Mouse (Mus musculus): ENCODE data around the gene Pdlim4.

DNA sequence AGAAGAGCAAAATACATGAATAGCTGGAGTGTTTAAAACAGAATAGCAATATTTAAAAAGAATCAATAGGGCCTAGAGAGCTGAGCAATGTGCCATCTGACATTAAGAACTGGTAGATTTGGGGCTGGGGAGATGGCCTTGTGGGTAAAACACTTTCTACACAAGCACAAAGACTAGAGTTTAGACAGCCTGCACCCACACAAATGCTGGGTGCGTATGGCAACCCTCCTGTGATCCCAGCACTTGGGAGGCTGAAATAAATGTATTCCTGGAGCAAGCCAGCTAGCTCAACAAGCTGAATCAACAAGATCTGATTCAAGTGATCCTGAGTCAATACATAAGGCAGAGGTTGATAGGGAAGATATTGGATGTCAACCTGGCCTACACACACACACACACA, 16.2 kb upstream of the Pdlim4 start:
- TF ChIP-seq POLR2A (IDR thresholded peaks at IDR 0.05; ENCODE audit: borderline replicate concordance, control insufficient read depth, low read depth, low read length): no peak
- no peak for TF ChIP-seq CTCF (IDR thresholded peaks at IDR 0.05; ENCODE audit: control insufficient read depth, insufficient read depth, low read length)
